Mouse (Mus musculus) brain, embryonic 14.5 days (tissue): Measurements from ENCODE around the gene Ripor3.

ENCODE experiments used
- CTCF ChIP-seq: fragments of 200-500 bp; IDR thresholded peaks from 2 replicates; pipeline ENCODE4 v1.5.1; 2012; ENCODE audit warnings: inconsistent platforms, mild to moderate bottlenecking, moderate library complexity, borderline replicate concordance; ENCODE audit not compliant: insufficient read depth, insufficient read length; ENCODE audit errors: extremely low read depth
- POLR2A ChIP-seq: fragments of 200-500 bp; IDR thresholded peaks from 2 replicates; pipeline ENCODE4 v1.6.1; 2012; ENCODE audit warnings: mild to moderate bottlenecking, inconsistent platforms, borderline replicate concordance; ENCODE audit not compliant: poor library complexity, insufficient read depth, insufficient read length, severe bottlenecking; ENCODE audit errors: extremely low read depth

DNA sequence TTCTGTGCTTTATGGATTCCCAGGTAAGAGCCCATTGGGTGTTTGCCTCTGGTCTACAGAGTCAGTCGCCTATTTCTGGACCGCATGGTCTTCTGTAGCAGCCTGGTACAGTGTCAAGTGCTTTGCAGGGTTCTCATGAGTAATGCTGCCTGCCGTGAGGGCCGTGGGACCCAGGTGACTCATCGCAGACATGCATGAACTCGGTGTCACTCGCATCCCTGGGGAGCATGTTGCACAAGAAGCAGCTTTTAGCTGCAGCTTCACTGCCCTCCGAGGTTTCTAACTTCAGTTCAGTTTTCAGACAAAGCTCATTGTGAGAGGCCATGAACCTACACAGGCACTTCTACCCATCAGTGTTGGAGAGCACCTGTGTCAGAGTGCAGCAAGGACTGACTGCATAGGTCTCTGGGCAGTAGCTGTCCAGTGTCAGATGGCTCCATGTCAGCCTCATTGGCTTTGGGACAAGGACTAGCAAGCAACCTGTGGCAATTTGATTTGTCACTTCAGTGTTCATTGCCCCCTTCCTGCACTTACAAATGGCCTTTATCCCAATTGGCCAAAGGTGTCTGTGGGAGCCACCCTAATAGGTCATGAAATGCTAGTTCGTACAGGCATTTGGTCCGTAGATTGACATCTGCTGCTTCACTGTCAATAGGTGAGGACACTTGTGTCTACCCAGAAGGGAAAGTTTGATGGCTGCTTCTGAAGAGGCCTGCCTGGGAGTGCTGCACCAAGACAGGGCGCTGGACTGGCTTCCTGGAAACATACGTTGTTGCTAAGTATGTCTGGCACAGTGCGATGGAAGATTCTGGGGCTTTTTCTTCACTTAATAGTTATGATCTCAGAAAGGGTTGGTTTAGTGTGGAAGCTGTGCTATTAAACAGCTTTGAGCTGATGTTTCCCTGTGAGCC lies 58.9 kb downstream of the Ripor3 start:
- TF ChIP-seq CTCF (no peak), POLR2A (no peak)
